Mouse (Mus musculus) G1E (cell line): ENCODE measurements around the gene Scmh1.

ENCODE experiments used
- CTCF ChIP-seq: IDR thresholded peaks from 2 replicates; pipeline ENCODE4 v1.5.1; 2012; ENCODE audit warnings: low read depth, low read length, inconsistent platforms, mixed read lengths
- GATA1 ChIP-seq: IDR thresholded peaks from 2 replicates; pipeline ENCODE4 v1.6.1; 2012; ENCODE audit warnings: borderline replicate concordance, low read length, inconsistent platforms, mixed read lengths

- TF ChIP-seq CTCF (no peak), GATA1 (no peak)
These were observed 15.5 kb upstream of the Scmh1 start for GRCm38 (mm10) chr4:120389546-120389945.
